Mouse (Mus musculus) embryonic facial prominence, embryonic 10.5 days (tissue): ENCODE data around the gene Cbx4. TPM values are rescaled to one million over a fixed set of nuclear protein-coding genes. Genes with fewer than 3 reads are reported as not detected.

Experiments
- DNase-seq: peaks from one replicate; pipeline ENCODE4 v3.0.0-alpha.2; 2017; ENCODE audit warnings: low spot score
- H3K27ac ChIP-seq: fragments of 300-500 bp; sonication (generic); replicated peaks from 2 replicates; pipeline ENCODE4 v1.5.1; 2016; ENCODE audit warnings: mild to moderate bottlenecking
- H3K27me3 ChIP-seq: fragments of 300-500 bp; sonication (generic); replicated peaks from 2 replicates; pipeline ENCODE4 v1.6.1; 2016; ENCODE audit warnings: low read depth, mild to moderate bottlenecking; ENCODE audit not compliant: poor library complexity, severe bottlenecking
- H3K36me3 ChIP-seq: fragments of 300-500 bp; sonication (generic); replicated peaks from 2 replicates; pipeline ENCODE4 v1.6.1; 2016; ENCODE audit warnings: mild to moderate bottlenecking, moderate library complexity
- H3K4me1 ChIP-seq: fragments of 300-500 bp; sonication (generic); 2 replicates; pipeline ENCODE4 v1.6.1; 2016
- H3K4me3 ChIP-seq: fragments of 300-500 bp; sonication (generic); 2 replicates; pipeline ENCODE4 v1.5.1; 2016; ENCODE audit warnings: mild to moderate bottlenecking, moderate library complexity
- H3K9me3 ChIP-seq: fragments of 300-500 bp; sonication (generic); 2 replicates; pipeline ENCODE4 v1.6.1; 2016; ENCODE audit warnings: mild to moderate bottlenecking
- WGBS: fragments of 180-500 bp; shearing (Covaris S2); methylation state at CpG from one replicate; pipeline ENCODE4 v1.1.7; 2016; 5-methylcytosine and 5-hydroxymethylcytosine counted together
- polyA plus RNA-seq: library from polyadenylated mRNA; unstranded; fragments of >200 nt; fragmentation: Nextera tagmentation; extraction: Ambion mirVana; gene quantifications from 2 replicates; pipeline ENCODE4 v1.2.1, GENCODE M21; 2016

Cbx4 gene
- polyA plus RNA-seq, 1 experiment from 2014 or later: 4.7 TPM

DNA sequence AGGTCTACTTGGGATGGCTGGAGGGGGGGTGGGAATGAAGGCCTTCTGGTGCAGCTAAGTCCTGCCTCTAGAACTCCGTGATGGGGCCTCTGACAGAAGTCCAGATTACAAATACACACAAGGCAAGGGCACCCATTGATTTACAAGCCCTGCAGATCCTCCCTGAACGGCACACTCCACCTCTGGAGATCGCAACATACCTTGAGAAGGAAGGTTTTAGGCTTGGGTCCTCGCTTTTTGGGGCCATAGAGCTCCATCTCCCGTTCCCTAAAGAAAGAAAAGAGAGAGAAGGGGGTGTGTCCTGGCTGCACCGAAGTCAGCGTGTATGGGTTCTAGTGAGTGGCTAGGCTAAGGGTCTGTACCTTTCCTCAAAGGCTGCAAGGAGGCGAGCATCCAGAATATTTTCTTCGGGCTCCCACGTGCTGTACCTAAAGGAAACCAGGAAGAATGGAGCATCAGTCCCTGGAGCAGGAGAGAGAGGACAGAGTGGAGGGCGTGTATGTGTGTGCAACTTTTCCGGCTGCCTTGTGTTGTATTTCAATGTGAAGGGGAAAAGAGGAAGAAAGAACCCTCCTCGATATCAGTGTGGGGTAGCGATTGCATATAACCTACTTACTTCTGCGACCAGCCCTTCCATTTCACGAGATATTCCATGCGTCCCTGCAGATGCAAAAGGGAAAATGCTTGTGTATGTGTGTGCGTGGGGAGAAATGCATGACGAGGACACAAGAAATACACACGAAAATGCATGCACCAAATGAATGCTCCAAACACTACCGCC, 46.1 kb downstream of the Cbx4 start:
- peak overlapping the region; percentile 83 for H3K4me3 ChIP-seq
- peaks cover 10% of the 10 kb centered on the region for H3K36me3 ChIP-seq
- peak overlapping the region; percentile 93 for H3K27ac ChIP-seq
- H3K27me3 ChIP-seq: peaks cover 90% of the 10 kb centered on the region
- WGBS: 2% methylated on average over 21 of the region's 21 CpGs
- peaks cover 98% of the 10 kb centered on the region for H3K4me1 ChIP-seq
- peak; percentile 28 for DNase-seq
- H3K9me3 ChIP-seq: no peaks in the 10 kb centered on the region

DNA sequence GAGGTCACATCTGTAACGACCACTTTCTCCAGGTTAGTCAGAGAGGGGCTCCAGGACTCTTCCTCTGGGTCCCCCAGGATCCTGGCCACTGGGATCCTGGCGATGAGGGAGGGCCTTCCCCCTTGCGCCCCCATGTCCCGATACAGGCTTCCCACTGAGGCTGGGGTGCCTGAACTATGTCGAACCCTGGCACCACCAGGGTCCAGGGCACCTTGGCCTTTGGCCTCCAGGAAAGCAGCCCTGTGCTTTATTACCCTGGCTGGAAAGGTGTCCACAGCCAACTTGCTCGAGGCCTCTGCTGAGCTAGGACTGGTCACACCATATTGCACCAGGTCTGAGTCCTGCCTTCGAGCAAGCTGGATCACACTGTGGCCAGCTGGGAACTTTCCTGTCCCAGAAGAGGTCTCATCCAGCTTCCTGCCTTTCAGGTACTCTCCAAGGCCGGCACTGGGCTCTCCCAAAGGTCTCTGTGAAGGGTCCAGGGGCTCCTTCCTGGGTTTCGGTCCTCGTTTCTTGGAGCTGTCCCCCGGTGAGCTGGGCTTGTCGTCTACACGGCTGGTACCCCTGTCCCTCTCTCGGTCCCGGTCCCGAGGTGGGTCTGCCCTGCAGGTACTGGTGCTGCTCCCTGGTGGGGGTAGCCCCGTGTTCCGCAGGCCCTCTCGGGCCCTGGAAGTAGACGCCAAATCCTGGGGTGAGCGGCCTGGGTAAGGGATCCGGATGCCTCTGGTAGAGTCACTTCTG, 47.1 kb downstream of the Cbx4 start:
- peak overlapping the region; percentile 93; the same call in 1 of the 2 replicates for H3K27ac ChIP-seq
- peaks cover 98% of the 10 kb centered on the region for H3K4me1 ChIP-seq
- H3K4me3 ChIP-seq: peak overlapping the region; percentile 83
- no peaks in the 10 kb centered on the region for H3K9me3 ChIP-seq
- 21% methylated on average over 22 of the region's 22 CpGs for WGBS
- DNase-seq: no peak
- H3K27me3 ChIP-seq: peaks cover 90% of the 10 kb centered on the region
- peaks cover 10% of the 10 kb centered on the region for H3K36me3 ChIP-seq

DNA sequence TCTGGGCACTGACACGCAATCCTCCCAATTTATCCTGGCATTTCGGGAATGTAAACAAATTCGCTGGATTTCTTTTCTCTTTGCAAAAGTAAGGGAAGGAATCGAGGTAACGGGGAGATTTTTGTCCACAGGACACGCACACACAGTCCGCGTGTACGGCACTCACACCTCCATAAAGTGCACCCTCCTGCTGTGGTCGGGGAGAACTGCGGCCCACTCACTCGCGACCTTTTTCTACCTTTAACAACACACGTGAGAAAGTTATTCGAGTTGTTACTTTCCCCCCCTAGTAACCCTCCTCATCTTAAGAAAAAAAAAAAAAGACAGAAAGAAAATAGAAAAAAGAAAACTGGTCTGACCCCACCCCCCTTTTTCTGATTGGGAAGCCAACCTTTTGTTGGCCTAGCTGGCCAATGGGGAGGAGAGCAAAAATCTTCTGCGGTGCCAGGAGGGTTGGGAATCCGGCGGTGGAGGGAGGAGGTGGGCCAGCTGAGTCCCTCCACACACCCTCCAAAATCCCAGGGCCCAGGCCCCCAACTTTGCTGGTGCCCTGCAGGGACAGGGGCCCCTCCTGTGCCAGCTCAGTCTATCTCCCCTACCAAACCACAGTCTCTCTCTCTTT, 48.1 kb downstream of the Cbx4 start:
- Histone ChIP-seq H3K27ac (no peak overlapping the region), H3K27me3 (peaks cover 90% of the 10 kb centered on the region), H3K4me1 (peaks cover 92% of the 10 kb centered on the region), H3K9me3 (no peaks in the 10 kb centered on the region), H3K36me3 (peaks cover 10% of the 10 kb centered on the region), H3K4me3 (peak overlapping the region; percentile 83)
- DNase-seq: peak; percentile 64
- WGBS: 1% methylated on average over 18 of the region's 18 CpGs

DNA sequence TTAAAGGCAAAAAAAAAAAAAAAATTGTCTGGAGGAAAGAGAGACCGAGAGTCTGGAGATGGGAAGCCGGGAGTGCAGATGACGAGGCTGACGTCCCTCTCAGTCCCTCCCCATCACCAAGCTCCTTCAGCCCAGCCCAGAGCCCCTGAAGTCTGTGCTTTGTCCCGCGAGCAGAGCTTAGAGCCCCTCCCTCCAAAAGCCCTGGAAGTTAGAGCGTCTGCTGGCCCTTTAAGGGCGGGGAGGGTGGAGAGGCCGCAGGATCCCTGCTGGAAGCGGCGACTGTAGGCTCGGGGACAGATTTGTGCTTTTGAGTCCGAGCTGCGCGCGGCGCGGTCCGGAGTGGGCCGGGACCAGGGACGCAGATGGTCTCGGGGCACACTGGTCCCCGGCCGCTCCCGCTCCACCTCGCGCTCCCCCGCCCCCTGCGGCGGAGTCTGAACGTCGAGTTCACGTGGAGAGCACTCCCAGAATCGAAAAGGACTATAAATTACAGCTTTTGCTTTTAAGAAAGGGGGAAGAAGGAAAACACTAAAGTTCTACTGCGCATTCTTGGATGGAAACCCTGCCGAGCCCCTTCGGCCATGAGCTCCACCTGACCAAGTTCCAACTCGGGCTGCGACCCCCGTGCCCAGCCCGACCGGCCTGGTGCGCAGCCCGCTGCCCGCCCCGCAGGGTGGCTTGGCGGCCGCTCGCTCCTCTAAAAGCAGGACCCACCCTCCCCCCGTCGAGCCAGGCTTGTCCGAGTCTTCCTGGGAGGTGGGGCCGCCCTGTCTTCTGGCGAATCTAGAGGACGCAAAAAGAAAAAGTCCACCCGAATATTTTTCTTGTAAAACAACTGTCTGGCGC, 48.9 kb downstream of the Cbx4 start:
- Histone ChIP-seq H3K4me1 (peaks cover 85% of the 10 kb centered on the region), H3K27me3 (peaks cover 83% of the 10 kb centered on the region), H3K4me3 (peak overlapping the region; percentile 83), H3K36me3 (peaks cover 11% of the 10 kb centered on the region), H3K27ac (peak overlapping the region; percentile 72), H3K9me3 (no peaks in the 10 kb centered on the region)
- DNase-seq: peak; percentile 76
- under 1% methylated on average over 57 of the region's 57 CpGs for WGBS

DNA sequence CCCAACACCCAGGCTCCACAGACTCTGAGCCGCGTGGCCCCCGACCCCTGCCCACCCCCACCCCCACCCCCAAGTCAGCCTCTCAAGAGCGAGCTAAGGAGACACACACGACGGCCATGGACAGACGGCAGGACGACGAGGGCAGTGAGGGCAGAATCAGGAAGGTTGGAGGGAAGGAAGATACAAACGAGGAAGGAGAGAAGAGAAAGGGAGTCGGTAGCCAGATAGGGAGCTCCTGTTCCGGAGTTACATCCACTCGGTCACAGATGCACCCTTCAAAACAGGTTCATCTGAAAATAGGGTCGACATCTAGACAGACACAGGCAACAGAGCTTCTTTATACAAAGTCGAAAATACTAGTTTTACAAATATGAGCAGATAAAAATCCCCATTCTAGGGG, 49.6 kb downstream of the Cbx4 start:
- no peak overlapping the region for H3K27ac ChIP-seq
- no peak for DNase-seq
- H3K9me3 ChIP-seq: no peaks in the 10 kb centered on the region
- H3K4me1 ChIP-seq: peaks cover 78% of the 10 kb centered on the region
- peaks cover 76% of the 10 kb centered on the region for H3K27me3 ChIP-seq
- peaks cover 15% of the 10 kb centered on the region for H3K36me3 ChIP-seq
- H3K4me3 ChIP-seq: peak overlapping the region; percentile 83; the same call in 1 of the 2 replicates
- WGBS: under 1% methylated on average over 15 of the region's 15 CpGs

DNA sequence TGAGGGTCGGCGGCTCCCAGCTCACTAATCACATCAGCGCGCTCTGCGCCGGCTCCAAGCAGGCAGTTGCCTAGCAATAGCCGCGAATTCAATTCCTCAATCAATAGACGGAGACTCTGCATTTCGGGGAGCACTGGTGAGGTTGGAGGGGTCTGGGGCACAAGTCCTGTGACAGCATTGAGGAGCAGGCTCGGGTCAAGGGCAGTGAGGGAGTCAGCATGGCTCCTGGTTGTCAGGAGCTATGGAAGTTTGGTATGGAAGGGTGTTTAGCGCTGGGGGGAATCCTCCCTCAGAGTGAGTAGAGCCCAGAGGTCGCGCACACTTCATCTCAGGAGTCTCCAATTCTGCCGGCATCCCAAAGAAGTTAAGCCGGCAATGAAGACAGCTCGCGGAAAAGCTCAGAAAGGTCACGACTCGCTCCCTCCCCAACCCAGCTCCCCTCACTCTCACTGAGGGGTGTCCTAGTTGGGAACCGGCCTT, 50.3 kb downstream of the Cbx4 start:
- peaks cover 19% of the 10 kb centered on the region for H3K36me3 ChIP-seq
- no peaks in the 10 kb centered on the region for H3K9me3 ChIP-seq
- H3K4me3 ChIP-seq: peak overlapping the region; percentile 47
- DNase-seq: peak; percentile 67
- H3K27me3 ChIP-seq: peaks cover 72% of the 10 kb centered on the region
- H3K27ac ChIP-seq: no peak overlapping the region
- peaks cover 70% of the 10 kb centered on the region for H3K4me1 ChIP-seq
- under 1% methylated on average over 21 of the region's 21 CpGs for WGBS

DNA sequence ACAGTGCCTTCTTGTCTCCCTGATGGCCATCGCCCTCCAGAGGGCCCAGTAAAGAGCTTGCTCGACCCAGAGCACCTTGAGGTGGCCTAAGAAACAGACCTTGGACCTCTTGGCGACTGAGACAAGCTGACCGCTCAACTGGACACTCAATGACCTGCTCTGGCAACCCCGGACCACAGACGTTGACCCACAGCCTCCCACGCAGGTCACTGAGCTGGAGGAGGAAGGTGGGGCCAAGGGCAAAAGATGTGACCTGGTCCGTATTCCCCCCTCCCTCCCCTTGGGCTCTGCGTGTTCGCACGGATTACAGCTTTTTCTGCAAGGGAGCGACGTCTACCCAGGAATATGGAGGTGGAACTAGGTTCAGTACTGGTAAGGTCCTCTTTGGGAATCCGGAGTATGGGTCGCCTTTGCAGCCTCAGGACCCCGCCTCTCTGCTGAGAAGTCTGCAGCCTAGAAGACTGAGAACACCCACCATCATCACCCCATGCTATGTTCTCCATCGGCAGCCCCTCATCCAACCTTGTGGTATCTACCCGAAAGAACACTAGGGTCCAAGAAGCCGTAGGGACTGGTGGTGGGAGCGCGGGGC, 50.8 kb downstream of the Cbx4 start:
- Histone ChIP-seq H3K27ac (no peak overlapping the region), H3K36me3 (peaks cover 24% of the 10 kb centered on the region), H3K27me3 (peaks cover 72% of the 10 kb centered on the region), H3K4me1 (peaks cover 66% of the 10 kb centered on the region), H3K9me3 (no peaks in the 10 kb centered on the region), H3K4me3 (peak overlapping the region; percentile 47)
- DNase-seq: no peak
- under 1% methylated on average over 21 of the region's 21 CpGs for WGBS

DNA sequence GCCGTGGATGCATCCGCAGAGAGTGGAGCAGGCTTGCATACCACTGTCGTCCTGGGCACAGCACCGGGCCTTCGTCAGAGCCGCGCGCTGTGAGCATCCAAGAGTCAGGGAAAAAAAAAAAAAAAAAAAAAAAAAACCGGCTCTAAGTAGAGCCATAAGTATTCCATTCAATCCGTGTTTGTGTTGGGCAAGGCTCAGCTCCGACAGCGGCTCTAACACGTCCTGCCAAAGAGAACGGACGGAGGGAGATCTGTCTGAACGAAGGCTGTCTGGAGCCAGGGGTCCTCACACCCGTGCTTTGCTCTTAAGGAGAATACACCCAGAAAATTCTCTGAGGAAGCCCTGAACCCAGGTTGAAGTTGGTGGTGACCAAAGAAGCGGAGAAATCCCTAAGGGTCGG, 51.4 kb downstream of the Cbx4 start:
- peaks cover 63% of the 10 kb centered on the region for H3K4me1 ChIP-seq
- H3K4me3 ChIP-seq: peak overlapping the region; percentile 47
- no peak overlapping the region for H3K27ac ChIP-seq
- DNase-seq: peak; percentile 31
- H3K36me3 ChIP-seq: peaks cover 30% of the 10 kb centered on the region
- whole genome bisulfite sequencing: under 1% methylated on average over 19 of the region's 19 CpGs
- peaks cover 68% of the 10 kb centered on the region for H3K27me3 ChIP-seq
- no peaks in the 10 kb centered on the region for H3K9me3 ChIP-seq

DNA sequence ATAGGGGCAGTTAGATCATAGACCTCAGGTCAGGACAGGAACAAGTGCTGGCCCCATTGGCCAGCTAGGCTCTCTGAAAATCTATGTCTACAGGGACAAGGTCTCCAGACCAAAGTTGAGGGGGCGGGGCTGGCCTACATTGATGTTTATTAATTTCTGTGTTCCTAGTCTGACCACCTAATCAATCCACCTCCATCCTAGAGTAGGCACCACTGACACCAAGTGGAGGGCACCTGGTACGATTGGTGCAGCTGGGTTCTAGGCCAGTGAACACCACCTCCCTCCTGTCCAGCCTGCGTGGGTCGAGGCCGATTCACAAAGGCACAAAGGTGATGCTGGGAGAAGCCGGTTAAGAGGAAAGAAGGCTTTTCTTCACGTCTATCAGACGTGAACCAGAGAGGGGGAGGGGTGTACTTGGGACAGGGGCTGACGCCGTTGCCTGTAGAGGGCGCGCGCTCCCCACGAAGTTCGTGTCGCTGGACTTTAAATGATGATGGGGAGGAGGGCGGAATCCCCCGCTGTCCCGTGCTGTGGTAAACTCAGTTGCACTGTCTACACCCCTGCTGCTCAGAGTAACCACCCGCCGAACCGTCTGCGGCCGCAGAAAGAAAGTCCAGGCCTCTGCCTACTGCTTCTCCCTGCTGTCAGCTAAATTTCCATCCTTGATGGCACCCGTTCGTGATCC, 52.0 kb downstream of the Cbx4 start:
- H3K4me1 ChIP-seq: peaks cover 63% of the 10 kb centered on the region

More for the DNA sequence above, 52.0 kb downstream of the Cbx4 start:
- DNase-seq: peak; percentile 88
- Histone ChIP-seq H3K36me3 (peaks cover 32% of the 10 kb centered on the region), H3K27ac (no peak overlapping the region; the same call in 1 of the 2 replicates), H3K9me3 (no peaks in the 10 kb centered on the region), H3K4me3 (peak overlapping the region; percentile 47), H3K27me3 (peaks cover 62% of the 10 kb centered on the region)
- WGBS: under 1% methylated on average over 26 of the region's 26 CpGs
